Mouse (Mus musculus) megakaryocyte, embryonic 14.5 days (primary cell): ENCODE measurements around the gene Pde6c.

Source experiments
- FLI1 ChIP-seq: IDR thresholded peaks from 2 replicates; pipeline ENCODE4 v1.6.1; 2012; ENCODE audit warnings: low read length, inconsistent platforms, mixed read lengths
- GATA1 ChIP-seq: IDR thresholded peaks from 3 replicates; pipeline ENCODE4 v1.6.1; 2012; ENCODE audit warnings: mixed read lengths, low read length, inconsistent platforms, borderline replicate concordance

- TF ChIP-seq GATA1 = no peak
- no peak for TF ChIP-seq FLI1
These were observed 11.1 kb downstream of the Pde6c start for GRCm38 (mm10) chr19:38143540-38144271.
